Mouse (Mus musculus) limb, embryonic 14.5 days (tissue): ENCODE data around the gene Slc16a14. TPM values are rescaled to one million over a fixed set of nuclear protein-coding genes. Genes with fewer than 3 reads are reported as not detected.

ENCODE experiments used
- ATAC-seq: fragments of 200-750 bp; cut with Nextera tagmentation; 2 replicates; pipeline ENCODE4 v1.8.0; 2017; ENCODE audit warnings: low read depth, moderate number of reproducible peaks, moderate TSS enrichment; ENCODE audit not compliant: low FRiP score
- DNase-seq: peaks from one replicate; pipeline ENCODE4 v3.0.0-alpha.2; 2015; ENCODE audit warnings: low spot score
- H3K27ac ChIP-seq: fragments of 300-500 bp; sonication (generic); replicated peaks from 2 replicates; pipeline ENCODE4 v1.5.1; 2014; ENCODE audit warnings: low read depth, mild to moderate bottlenecking, low read length, moderate library complexity, mixed read lengths
- H3K27me3 ChIP-seq: fragments of 300-500 bp; sonication (generic); 2 replicates; pipeline ENCODE4 v1.6.1; 2014; ENCODE audit warnings: low read length, mixed read lengths; ENCODE audit not compliant: control insufficient read depth, insufficient read depth
- H3K36me3 ChIP-seq: fragments of 300-500 bp; sonication (generic); 2 replicates; pipeline ENCODE4 v1.6.1; 2014; ENCODE audit warnings: mild to moderate bottlenecking, low read length, moderate library complexity, mixed read lengths; ENCODE audit not compliant: control insufficient read depth, insufficient read depth
- H3K4me1 ChIP-seq: fragments of 300-500 bp; sonication (generic); 2 replicates; pipeline ENCODE4 v1.6.1; 2014; ENCODE audit warnings: antibody characterized with exemption, low read length, mixed read lengths; ENCODE audit not compliant: control insufficient read depth, insufficient read depth
- H3K4me2 ChIP-seq: fragments of 300-500 bp; sonication (generic); replicated peaks from 2 replicates; pipeline ENCODE4 v1.6.1; 2014; ENCODE audit warnings: low read depth, mild to moderate bottlenecking, low read length, moderate library complexity; ENCODE audit not compliant: severe bottlenecking
- H3K4me3 ChIP-seq: fragments of 300-500 bp; sonication (generic); replicated peaks from 2 replicates; pipeline ENCODE4 v1.5.1; 2014; ENCODE audit warnings: low read length
- H3K9ac ChIP-seq: fragments of 300-500 bp; sonication (generic); 2 replicates; pipeline ENCODE4 v1.6.1; 2014; ENCODE audit warnings: mild to moderate bottlenecking, low read depth, low read length, moderate library complexity; ENCODE audit not compliant: severe bottlenecking
- H3K9me3 ChIP-seq: fragments of 300-500 bp; sonication (generic); 2 replicates; pipeline ENCODE4 v1.6.1; 2016; ENCODE audit warnings: low read length; ENCODE audit not compliant: control insufficient read depth
- POLR2A ChIP-seq: fragments of 200-500 bp; IDR thresholded peaks from 2 replicates; pipeline ENCODE4 v1.8.0; 2012; ENCODE audit warnings: inconsistent platforms, mild to moderate bottlenecking, moderate library complexity, borderline replicate concordance; ENCODE audit not compliant: insufficient read depth, insufficient read length; ENCODE audit errors: extremely low read depth
- WGBS: fragments of 180-500 bp; shearing (Covaris S2); extraction: QIAGEN DNeasy Blood & Tissue Kit; methylation state at CpG from one replicate; pipeline ENCODE4 v1.1.7; 2014; 5-methylcytosine and 5-hydroxymethylcytosine counted together
- polyA plus RNA-seq, 2 experiments: library from polyadenylated mRNA; depleted of rRNA in 1 of 2; stranded (reverse) in 1 of 2; unstranded in 1 of 2; fragments of >200 nt; fragmentation: Nextera tagmentation in 1 of 2; extraction: Ambion mirVana in 1 of 2; gene quantifications; 2 replicates each; pipeline versions ENCODE4 v1.2.1 to v1.2.3; 2012 to 2014

Gene Slc16a14
- polyA plus RNA-seq, 2 experiments, result 0.15 to 0.18 TPM

DNA sequence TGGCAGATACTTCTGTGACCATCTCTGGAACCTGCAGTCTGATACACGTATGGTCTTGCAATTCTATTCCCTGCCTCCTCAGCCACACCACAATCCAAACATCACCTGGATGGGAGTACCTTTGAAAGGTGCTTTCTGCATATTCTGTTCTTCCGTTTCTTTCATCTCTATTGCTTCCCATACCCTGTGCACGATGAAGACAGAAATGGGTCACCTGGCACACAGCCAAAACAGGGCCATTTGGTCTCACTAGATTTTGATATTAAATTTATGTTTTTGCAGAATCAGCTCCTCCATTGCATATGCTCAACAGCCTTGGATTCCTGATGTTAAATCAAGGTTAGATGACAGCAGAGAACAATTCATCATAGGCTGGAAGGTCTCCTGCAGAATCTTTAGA is 16.6 kb upstream of the Slc16a14 start:
- H3K4me3 ChIP-seq, result no peak overlapping the region
- no peaks in the 10 kb centered on the region for H3K9me3 ChIP-seq
- TF ChIP-seq POLR2A, result no peak
- H3K9ac ChIP-seq, result no peak overlapping the region
- no peak for ATAC-seq
- WGBS, result 93% methylated on average over 3 of the region's 3 CpGs
- no peak for DNase-seq
- H3K36me3 ChIP-seq, result no peaks in the 10 kb centered on the region
- H3K27me3 ChIP-seq, result no peaks in the 10 kb centered on the region
- no peaks in the 10 kb centered on the region for H3K4me1 ChIP-seq
- no peak overlapping the region for H3K4me2 ChIP-seq
- no peak overlapping the region for H3K27ac ChIP-seq

DNA sequence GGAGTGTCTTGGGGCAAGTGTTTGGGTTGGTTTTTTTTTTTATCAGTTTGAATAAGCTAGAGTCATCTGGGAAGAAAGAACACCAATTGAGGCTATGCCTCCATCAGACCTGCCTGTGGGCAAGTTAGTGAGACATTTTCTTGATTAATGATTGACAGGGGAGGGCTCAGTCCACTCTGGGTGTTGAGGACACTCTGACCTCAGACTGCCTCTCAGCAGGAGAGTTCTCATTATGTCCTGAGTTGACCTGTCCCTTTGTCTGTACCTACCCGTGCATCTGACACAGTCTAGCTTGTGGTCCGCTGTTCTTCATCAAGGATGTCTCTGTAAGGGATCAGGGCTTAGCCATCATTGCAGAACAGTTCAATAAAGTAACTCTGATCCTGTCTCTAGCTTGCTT is 12.5 kb upstream of the Slc16a14 start:
- H3K27ac ChIP-seq, result no peak overlapping the region
- H3K27me3 ChIP-seq, result no peaks in the 10 kb centered on the region
- 90% methylated on average over 2 of the region's 2 CpGs for WGBS
- H3K36me3 ChIP-seq, result no peaks in the 10 kb centered on the region
- no peak for ATAC-seq
- H3K9me3 ChIP-seq, result no peaks in the 10 kb centered on the region
- H3K4me1 ChIP-seq, result no peaks in the 10 kb centered on the region
- H3K4me3 ChIP-seq, result no peak overlapping the region
- TF ChIP-seq POLR2A, result no peak
- H3K4me2 ChIP-seq, result no peak overlapping the region
- no peak for DNase-seq
- H3K9ac ChIP-seq, result no peak overlapping the region

DNA sequence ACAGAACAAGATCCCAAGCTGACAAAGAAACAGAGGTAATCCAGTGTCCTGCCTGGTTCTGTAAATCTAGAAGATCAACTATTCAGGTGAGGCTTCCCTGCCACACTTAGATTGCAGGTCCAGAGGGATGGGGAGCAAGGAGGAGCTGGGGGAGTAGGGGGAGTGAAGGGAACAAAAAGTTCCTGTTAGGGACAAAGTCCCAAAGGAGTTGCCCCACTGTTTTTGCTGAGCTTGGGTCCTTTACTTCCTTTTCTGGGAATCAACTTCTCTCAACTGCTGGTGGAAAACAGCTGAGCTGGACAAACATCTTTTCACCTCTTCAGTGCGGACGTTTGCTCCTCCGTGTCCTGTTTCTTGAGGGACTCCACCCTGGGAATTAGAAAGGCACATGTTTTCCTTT is 11.0 kb upstream of the Slc16a14 start:
- no peaks in the 10 kb centered on the region for H3K4me1 ChIP-seq
- H3K27me3 ChIP-seq, result no peaks in the 10 kb centered on the region
- H3K9ac ChIP-seq, result no peak overlapping the region
- no peak overlapping the region for H3K4me3 ChIP-seq
- no peak for ATAC-seq
- TF ChIP-seq POLR2A, result no peak
- H3K27ac ChIP-seq, result no peak overlapping the region
- H3K36me3 ChIP-seq, result no peaks in the 10 kb centered on the region
- WGBS, result 80% methylated on average over 3 of the region's 3 CpGs
- no peak for DNase-seq
- no peak overlapping the region for H3K4me2 ChIP-seq
- H3K9me3 ChIP-seq, result no peaks in the 10 kb centered on the region

DNA sequence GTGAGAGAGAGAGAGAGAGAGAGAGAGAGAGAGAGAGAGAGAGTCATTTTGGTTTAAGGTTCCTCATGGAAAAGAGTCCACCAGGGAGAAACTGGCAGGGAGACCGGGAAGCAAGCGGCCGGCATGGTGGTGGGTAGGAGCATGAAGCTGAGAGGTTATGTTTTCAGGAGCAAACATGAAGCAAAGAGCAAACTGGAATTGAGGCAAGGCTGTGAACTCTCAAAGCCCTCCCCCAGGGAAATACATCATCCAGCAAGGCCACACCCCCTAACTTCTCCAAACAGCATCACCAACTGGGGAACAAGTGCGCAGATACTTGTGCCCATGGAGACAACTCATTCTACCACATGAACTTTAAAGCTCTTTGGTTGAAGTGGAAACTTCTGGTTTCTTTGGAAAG is 8.6 kb upstream of the Slc16a14 start:
- Histone ChIP-seq H3K27ac (no peak overlapping the region), H3K4me2 (no peak overlapping the region), H3K4me1 (no peaks in the 10 kb centered on the region), H3K36me3 (no peaks in the 10 kb centered on the region), H3K4me3 (no peak overlapping the region), H3K27me3 (no peaks in the 10 kb centered on the region), H3K9me3 (no peaks in the 10 kb centered on the region), H3K9ac (no peak overlapping the region)
- DNase-seq (no peak), ATAC-seq (no peak)
- TF ChIP-seq POLR2A, result no peak
- WGBS, result 90% methylated on average over 4 of the region's 4 CpGs

DNA sequence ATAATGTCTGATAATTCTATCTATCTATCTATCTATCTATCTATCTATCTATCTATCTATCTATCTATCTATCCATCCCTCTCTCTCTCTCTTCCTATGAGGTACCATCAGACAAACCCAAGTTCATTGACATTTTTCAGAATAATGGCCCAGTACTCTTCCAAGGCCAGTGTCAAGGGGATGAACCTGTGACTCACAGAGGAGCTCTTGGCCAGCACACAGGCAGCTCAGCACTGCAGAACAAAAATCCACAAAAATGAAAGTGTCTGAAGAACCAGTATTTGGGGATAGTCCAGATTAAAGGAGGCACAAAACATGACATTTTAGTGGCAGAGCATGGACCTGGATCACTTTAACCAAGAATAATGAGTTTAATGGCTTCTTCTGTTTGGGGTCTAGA is 7.7 kb upstream of the Slc16a14 start:
- Histone ChIP-seq H3K36me3 (no peaks in the 10 kb centered on the region), H3K27ac (no peak overlapping the region), H3K9ac (no peak overlapping the region), H3K4me3 (no peak overlapping the region), H3K9me3 (no peaks in the 10 kb centered on the region), H3K4me1 (no peaks in the 10 kb centered on the region), H3K4me2 (no peak overlapping the region), H3K27me3 (no peaks in the 10 kb centered on the region)
- ATAC-seq (no peak), DNase-seq (no peak)
- no peak for TF ChIP-seq POLR2A

GRCm38 (mm10) chr1:84940322-84940721 is 5.4 kb upstream of the Slc16a14 start:
- Histone ChIP-seq H3K4me1 (no peaks in the 10 kb centered on the region), H3K9ac (no peak overlapping the region), H3K4me3 (no peak overlapping the region), H3K27ac (no peak overlapping the region), H3K9me3 (no peaks in the 10 kb centered on the region), H3K27me3 (0 out of 2 replicates have a peak, but pooled peaks cover 5% of the 10 kb centered on the region), H3K36me3 (no peaks in the 10 kb centered on the region), H3K4me2 (no peak overlapping the region)
- TF ChIP-seq POLR2A, result no peak
- ATAC-seq (no peak), DNase-seq (no peak)
- 93% methylated on average over 2 of the region's 2 CpGs for WGBS
